Mouse (Mus musculus) hindbrain, embryonic 13.5 days (tissue): Measurements from ENCODE around the gene Adam23. TPM values are rescaled to one million over a fixed set of nuclear protein-coding genes. Genes with fewer than 3 reads are reported as not detected.
"Not testable (repeated sequence)": the region's sequence is repeated elsewhere in the genome, so short reads cannot be mapped to it uniquely, and the experiment has no call there.

Experiments used
- ATAC-seq: fragments of 200-750 bp; cut with Nextera tagmentation; 2 replicates; pipeline ENCODE4 v1.8.0; 2017; ENCODE audit warnings: moderate TSS enrichment; ENCODE audit not compliant: low FRiP score
- H3K27ac ChIP-seq: fragments of 300-500 bp; sonication (generic); 2 replicates; pipeline ENCODE4 v1.5.1; 2015; ENCODE audit warnings: inconsistent platforms, mild to moderate bottlenecking, moderate library complexity
- H3K27me3 ChIP-seq: fragments of 300-500 bp; sonication (generic); 2 replicates; pipeline ENCODE4 v1.6.1; 2015; ENCODE audit warnings: mild to moderate bottlenecking, inconsistent platforms
- H3K36me3 ChIP-seq: fragments of 300-500 bp; sonication (generic); 2 replicates; pipeline ENCODE4 v1.6.1; 2015; ENCODE audit warnings: mild to moderate bottlenecking, inconsistent platforms
- H3K4me1 ChIP-seq: fragments of 300-500 bp; sonication (generic); replicated peaks from 2 replicates; pipeline ENCODE4 v1.6.1; 2015; ENCODE audit warnings: inconsistent platforms
- H3K4me2 ChIP-seq: fragments of 300-500 bp; sonication (generic); 2 replicates; pipeline ENCODE4 v1.6.1; 2015; ENCODE audit warnings: inconsistent platforms, mild to moderate bottlenecking, moderate library complexity
- H3K4me3 ChIP-seq: fragments of 300-500 bp; sonication (generic); 2 replicates; pipeline ENCODE4 v1.5.1; 2015; ENCODE audit warnings: mild to moderate bottlenecking, inconsistent platforms
- H3K9ac ChIP-seq: fragments of 300-500 bp; sonication (generic); 2 replicates; pipeline ENCODE4 v1.6.1; 2015; ENCODE audit warnings: mild to moderate bottlenecking, inconsistent platforms
- H3K9me3 ChIP-seq: fragments of 300-500 bp; sonication (generic); 2 replicates; pipeline ENCODE4 v1.6.1; 2016; ENCODE audit warnings: inconsistent platforms
- WGBS: fragments of 180-500 bp; shearing (Covaris S2); methylation state at CpG from one replicate; pipeline ENCODE4 v1.1.7; 2015; 5-methylcytosine and 5-hydroxymethylcytosine counted together
- polyA plus RNA-seq: library from polyadenylated mRNA; unstranded; fragments of >200 nt; fragmentation: Nextera tagmentation; extraction: Ambion mirVana; gene quantifications from 2 replicates; pipeline ENCODE4 v1.2.1, GENCODE M21; 2015

Adam23 gene
- polyA plus RNA-seq, 1 experiment from 2014 or later: 12.0 TPM

DNA sequence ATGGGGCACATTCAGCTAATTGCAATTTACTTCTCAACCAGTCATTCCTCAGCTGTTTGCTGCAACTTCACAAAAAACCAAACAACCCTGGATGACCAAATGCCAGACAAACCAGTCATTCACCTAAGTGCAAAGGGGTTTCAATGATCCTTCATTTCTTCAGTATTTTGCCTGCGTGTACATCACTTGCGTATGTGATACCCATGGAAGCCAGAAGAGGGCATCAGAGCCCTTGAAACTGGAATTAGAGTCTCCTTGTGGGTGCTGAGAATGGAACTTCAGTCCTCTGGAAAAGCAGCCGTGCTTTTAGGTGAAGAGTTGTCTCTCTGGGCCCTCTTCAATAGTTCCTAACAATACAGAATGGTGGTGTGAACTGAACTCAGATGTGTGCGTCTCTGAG is 163.9 kb downstream of the Adam23 start:
- peaks cover 13% of the 10 kb centered on the region for H3K27me3 ChIP-seq
- H3K27ac ChIP-seq: no peak overlapping the region
- no peak overlapping the region for H3K9ac ChIP-seq
- ATAC-seq: no peak
- WGBS: 88% methylated on average over 4 of the region's 4 CpGs
- H3K9me3 ChIP-seq: no peaks in the 10 kb centered on the region
- H3K4me2 ChIP-seq: no peak overlapping the region
- H3K36me3 ChIP-seq: no peaks in the 10 kb centered on the region
- H3K4me1 ChIP-seq: peaks cover 5% of the 10 kb centered on the region
- H3K4me3 ChIP-seq: no peak overlapping the region

DNA sequence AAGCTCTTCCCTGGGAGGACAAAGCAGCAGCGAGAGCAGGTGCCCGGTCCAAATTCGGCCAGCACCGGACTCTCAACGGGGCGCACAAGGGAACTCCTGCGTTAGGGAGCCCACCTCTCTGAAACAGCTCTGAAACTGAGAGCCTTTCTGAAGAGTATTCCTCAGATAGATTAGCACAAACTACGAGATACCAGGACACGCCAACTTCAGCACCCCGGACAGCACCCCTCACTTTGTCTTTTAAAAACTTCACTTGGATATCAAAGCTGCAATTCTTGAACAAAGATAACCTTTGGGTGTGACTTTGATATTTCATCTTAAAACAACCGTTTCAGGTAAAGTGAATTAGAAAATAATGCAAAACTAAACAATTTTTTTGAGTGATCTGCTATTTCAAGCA is 168.9 kb downstream of the Adam23 start:
- Histone ChIP-seq H3K36me3 (no peaks in the 10 kb centered on the region), H3K27ac (no peak overlapping the region), H3K4me3 (peak overlapping the region; percentile 21), H3K27me3 (peaks cover 23% of the 10 kb centered on the region), H3K9ac (peak overlapping the region; percentile 35; the same call in 1 of the 2 replicates), H3K9me3 (no peaks in the 10 kb centered on the region), H3K4me2 (peak overlapping the region; percentile 52), H3K4me1 (peaks cover 5% of the 10 kb centered on the region)
- ATAC-seq: no peak
- WGBS: 2% methylated on average over 11 of the region's 11 CpGs

DNA sequence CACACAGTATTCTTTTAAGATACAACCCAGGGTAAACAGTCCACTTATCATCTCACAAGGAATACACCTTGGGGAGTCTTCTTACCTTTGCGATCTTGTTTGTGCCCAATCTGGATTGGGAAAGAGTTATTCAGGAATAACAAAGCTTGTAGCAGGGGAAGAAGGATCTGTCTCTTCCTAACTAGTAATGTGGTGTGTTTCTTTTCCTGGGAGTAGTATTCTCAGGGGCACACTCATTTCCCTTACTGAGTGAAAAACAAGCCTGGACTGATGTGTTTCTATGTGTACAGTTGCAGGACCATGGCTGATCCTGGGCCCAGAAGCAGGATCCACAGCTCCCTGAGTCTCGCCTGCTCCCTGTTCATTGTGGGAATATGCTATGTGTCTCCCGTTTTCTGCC is 170.0 kb downstream of the Adam23 start, which contains the start of gene Gm39653:
Gm39653 (plus strand) TSS at position 301 of the 400 bp plus-strand sequence.
- Histone ChIP-seq H3K36me3 (no peaks in the 10 kb centered on the region), H3K4me1 (peaks cover 5% of the 10 kb centered on the region), H3K27me3 (peaks cover 23% of the 10 kb centered on the region), H3K27ac (no peak within 1 kb of the TSS), H3K9ac (no peak within 1 kb of the TSS), H3K4me2 (no peak within 1 kb of the TSS), H3K4me3 (no peak within 1 kb of the TSS), H3K9me3 (no peaks in the 10 kb centered on the region)
- ATAC-seq: no peak
- 91% methylated on average over 3 of the region's 3 CpGs for WGBS

DNA sequence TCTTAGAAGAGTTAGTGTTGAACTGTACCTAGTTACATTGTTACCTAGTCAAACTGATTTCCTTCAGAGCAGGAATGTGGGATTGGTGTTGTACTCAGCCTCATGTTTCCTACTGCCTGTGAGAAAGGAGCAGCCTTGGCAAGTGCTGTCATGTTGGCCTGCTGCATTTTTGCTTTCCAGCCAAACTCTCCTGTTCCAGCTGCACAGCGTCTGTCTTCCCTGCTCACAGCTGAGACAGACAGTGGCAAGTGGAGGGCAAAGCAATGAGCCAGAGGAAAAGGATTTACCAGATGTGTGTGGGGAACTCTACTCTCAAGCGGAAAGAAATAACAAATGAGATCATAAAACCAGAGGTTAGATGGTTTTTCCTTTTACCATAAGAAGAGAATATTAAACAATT is 182.5 kb downstream of the Adam23 start:
- Histone ChIP-seq H3K9ac (no peak overlapping the region), H3K27ac (no peak overlapping the region), H3K36me3 (no peaks in the 10 kb centered on the region), H3K27me3 (no peaks in the 10 kb centered on the region), H3K9me3 (no peaks in the 10 kb centered on the region), H3K4me1 (no peaks in the 10 kb centered on the region), H3K4me2 (no peak overlapping the region), H3K4me3 (no peak overlapping the region)
- no peak for ATAC-seq
- 59% methylated on average over 2 of the region's 2 CpGs for WGBS

DNA sequence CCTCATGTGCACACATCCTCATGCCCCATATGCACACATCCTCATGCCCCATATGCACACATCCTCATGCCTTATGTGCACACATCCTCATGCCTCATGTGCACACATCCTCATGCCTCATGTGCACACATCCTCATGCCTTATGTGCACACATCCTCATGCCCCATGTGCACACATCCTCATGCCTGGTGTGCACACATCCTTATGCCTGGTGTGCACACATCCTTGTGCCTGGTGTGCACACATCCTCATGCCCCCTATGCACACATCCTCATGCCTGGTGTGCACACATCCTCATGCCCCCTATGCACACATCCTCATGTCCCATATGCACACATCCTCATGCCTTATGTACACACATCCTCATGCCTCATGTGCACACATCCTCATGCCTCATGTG is 184.7 kb downstream of the Adam23 start:
- H3K9me3 ChIP-seq, H3K4me3 ChIP-seq, H3K9ac ChIP-seq, H3K4me2 ChIP-seq, ATAC-seq, H3K4me1 ChIP-seq, H3K27me3 ChIP-seq, H3K36me3 ChIP-seq, H3K27ac ChIP-seq: not testable (repeated sequence)

DNA sequence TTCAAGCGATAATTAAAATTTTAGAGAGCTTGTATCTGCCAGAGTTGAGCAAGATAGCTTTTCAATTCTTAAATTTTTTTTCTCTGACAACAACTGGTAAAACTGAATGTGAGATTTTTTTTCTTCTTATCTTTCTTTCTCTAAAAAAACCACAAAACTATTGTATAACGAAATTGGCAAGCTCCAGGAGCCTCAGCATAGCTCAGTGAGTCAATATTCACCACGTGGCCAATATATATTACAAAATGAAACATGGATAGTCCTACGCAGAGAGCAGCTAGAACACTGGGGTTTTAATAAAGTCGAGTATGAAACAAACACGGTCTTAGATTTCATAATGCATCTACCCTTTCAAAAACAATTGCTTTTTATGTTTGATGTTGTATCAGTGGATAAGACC is 194.2 kb downstream of the Adam23 start:
- no peak overlapping the region for H3K9ac ChIP-seq

More for the DNA sequence above, 194.2 kb downstream of the Adam23 start:
- WGBS: 84% methylated on average over 6 of the region's 6 CpGs
- no peak for ATAC-seq
- H3K27ac ChIP-seq: no peak overlapping the region
- no peaks in the 10 kb centered on the region for H3K4me1 ChIP-seq
- no peaks in the 10 kb centered on the region for H3K27me3 ChIP-seq
- H3K36me3 ChIP-seq: no peaks in the 10 kb centered on the region
- H3K4me2 ChIP-seq: no peak overlapping the region
- no peaks in the 10 kb centered on the region for H3K9me3 ChIP-seq
- H3K4me3 ChIP-seq: no peak overlapping the region

Other genes starting within 250 kb of the Adam23 start
- 0.47 and 0.73 TPM in 2 replicates for gene Gpr1, start 231.3 kb upstream of the Adam23 start, polyA plus RNA-seq
- 34.9 and 36.9 TPM in 2 replicates for gene Zdbf2, start 172.6 kb upstream of the Adam23 start, polyA plus RNA-seq
- gene Gm39653, start 170.1 kb downstream of the Adam23 start, polyA plus RNA-seq: 0.18 TPM in 1 of 2 replicates, not detected in the other
- gene Dytn, start 241.0 kb downstream of the Adam23 start, polyA plus RNA-seq: 0.12 and 0.18 TPM in 2 replicates